Mouse (Mus musculus) liver, embryonic 14.5 days (tissue): ENCODE data around the gene Gpc1.

Experiments
- CTCF ChIP-seq: IDR thresholded peaks from 2 replicates; pipeline ENCODE4 v1.5.1; 2016; ENCODE audit warnings: antibody characterized with exemption, low read depth, control low read depth
- EP300 ChIP-seq: IDR thresholded peaks from 2 replicates; pipeline ENCODE4 v1.6.1; 2016; ENCODE audit warnings: antibody characterized with exemption, low read depth

GRCm38 (mm10) chr1:92849491-92849890 is 18.0 kb downstream of the Gpc1 start:
- TF ChIP-seq CTCF (no peak), EP300 (no peak)
